Mouse (Mus musculus): ENCODE measurements around the gene Wnt1. TPM values are rescaled to one million over a fixed set of nuclear protein-coding genes. Genes with fewer than 3 reads are reported as not detected.

Wnt1 gene
- polyA plus RNA-seq, 1 experiment from 2014 or later, result not detected

GRCm38 (mm10) chr15:98793141-98793698, 3.6 kb downstream of the Wnt1 start:
- Histone ChIP-seq H3K4me1 (replicated peaks; ENCODE audit: control insufficient read depth, insufficient read depth, low read length) (peaks cover 11% of the 10 kb centered on the region), H3K4me2 (no peak overlapping the region), H3K36me3 (ENCODE audit: control insufficient read depth, insufficient read depth, low read length) (no peaks in the 10 kb centered on the region), H3K27me3 (replicated peaks; ENCODE audit: control insufficient read depth, insufficient read depth, low read length) (peaks cover 100% of the 10 kb centered on the region), H3K27ac (ENCODE audit: low read depth, low read length) (no peak overlapping the region), H3K9ac (ENCODE audit: low read depth, low read length) (no peak overlapping the region), H3K4me3 (ENCODE audit: low read depth, low read length) (no peak overlapping the region), H3K9me3 (ENCODE audit: control insufficient read depth, low read length) (no peaks in the 10 kb centered on the region)
- DNase-seq (ENCODE audit: low spot score) (no peak), ATAC-seq (replicated peaks; ENCODE audit: low FRiP score) (no peak)
- 6% methylated on average over 13 of the region's 13 CpGs for WGBS

GRCm38 (mm10) chr15:98796803-98797595, 7.3 kb downstream of the Wnt1 start:
- Histone ChIP-seq H3K4me2 (no peak overlapping the region), H3K9ac (ENCODE audit: low read depth, low read length) (no peak overlapping the region), H3K4me1 (replicated peaks; ENCODE audit: control insufficient read depth, insufficient read depth, low read length) (peaks cover 3% of the 10 kb centered on the region; the same call in 1 of the 2 replicates), H3K36me3 (ENCODE audit: control insufficient read depth, insufficient read depth, low read length) (no peaks in the 10 kb centered on the region), H3K9me3 (ENCODE audit: control insufficient read depth, low read length) (no peaks in the 10 kb centered on the region), H3K27me3 (replicated peaks; ENCODE audit: control insufficient read depth, insufficient read depth, low read length) (peaks cover 99% of the 10 kb centered on the region), H3K27ac (ENCODE audit: low read depth, low read length) (no peak overlapping the region), H3K4me3 (ENCODE audit: low read depth, low read length) (no peak overlapping the region)
- no peak for ATAC-seq (replicated peaks; ENCODE audit: low FRiP score)
- WGBS, result 12% methylated on average over 13 of the region's 13 CpGs
- no peak for DNase-seq (ENCODE audit: low spot score)

- H3K4me2 ChIP-seq, result no peak overlapping the region
- H3K9me3 ChIP-seq (ENCODE audit: control insufficient read depth, low read length), result no peaks in the 10 kb centered on the region
- no peak for DNase-seq (ENCODE audit: low spot score)
Observed at GRCm38 (mm10) chr15:98797835-98798492, 8.3 kb downstream of the Wnt1 start.

GRCm38 (mm10) chr15:98798903-98799302, 9.2 kb downstream of the Wnt1 start:
- WGBS, result 43% methylated on average over 3 of the region's 3 CpGs
- no peak overlapping the region for H3K4me3 ChIP-seq (ENCODE audit: low read depth, low read length)
- H3K27me3 ChIP-seq (replicated peaks; ENCODE audit: control insufficient read depth, insufficient read depth, low read length), result peaks cover 99% of the 10 kb centered on the region
- DNase-seq (ENCODE audit: low spot score) (no peak), ATAC-seq (replicated peaks; ENCODE audit: low FRiP score) (no peak)
- no peak overlapping the region for H3K4me2 ChIP-seq
- H3K36me3 ChIP-seq (ENCODE audit: control insufficient read depth, insufficient read depth, low read length), result no peaks in the 10 kb centered on the region
- H3K27ac ChIP-seq (ENCODE audit: low read depth, low read length), result no peak overlapping the region
- no peak overlapping the region for H3K9ac ChIP-seq (ENCODE audit: low read depth, low read length)
- H3K4me1 ChIP-seq (replicated peaks; ENCODE audit: control insufficient read depth, insufficient read depth, low read length), result peaks cover 6% of the 10 kb centered on the region; the same call in 1 of the 2 replicates
- no peaks in the 10 kb centered on the region for H3K9me3 ChIP-seq (ENCODE audit: control insufficient read depth, low read length)

More at GRCm38 (mm10) chr15:98797835-98798492, 8.3 kb downstream of the Wnt1 start:
- 5% methylated on average over 27 of the region's 28 CpGs for WGBS
- Histone ChIP-seq H3K27ac (ENCODE audit: low read depth, low read length) (no peak overlapping the region), H3K27me3 (replicated peaks; ENCODE audit: control insufficient read depth, insufficient read depth, low read length) (peaks cover 99% of the 10 kb centered on the region), H3K36me3 (ENCODE audit: control insufficient read depth, insufficient read depth, low read length) (no peaks in the 10 kb centered on the region), H3K4me3 (ENCODE audit: low read depth, low read length) (no peak overlapping the region), H3K4me1 (replicated peaks; ENCODE audit: control insufficient read depth, insufficient read depth, low read length) (peaks cover under 1% of the 10 kb centered on the region; the same call in 1 of the 2 replicates), H3K9ac (ENCODE audit: low read depth, low read length) (no peak overlapping the region)
- ATAC-seq (replicated peaks; ENCODE audit: low FRiP score), result no peak

GRCm38 (mm10) chr15:98799396-98799795, 9.7 kb downstream of the Wnt1 start:
- peak; percentile 73 for DNase-seq (ENCODE audit: low spot score)
- ATAC-seq (replicated peaks; ENCODE audit: low FRiP score), result no peak
- H3K4me1 ChIP-seq (replicated peaks; ENCODE audit: control insufficient read depth, insufficient read depth, low read length), result peaks cover 7% of the 10 kb centered on the region; the same call in 1 of the 2 replicates
- no peak overlapping the region for H3K4me2 ChIP-seq
- WGBS, result 11% methylated on average over 12 of the region's 12 CpGs
- H3K27me3 ChIP-seq (replicated peaks; ENCODE audit: control insufficient read depth, insufficient read depth, low read length), result peaks cover 99% of the 10 kb centered on the region
- H3K4me3 ChIP-seq (ENCODE audit: low read depth, low read length), result no peak overlapping the region
- no peaks in the 10 kb centered on the region for H3K36me3 ChIP-seq (ENCODE audit: control insufficient read depth, insufficient read depth, low read length)
- H3K9ac ChIP-seq (ENCODE audit: low read depth, low read length), result no peak overlapping the region
- H3K9me3 ChIP-seq (ENCODE audit: control insufficient read depth, low read length), result no peaks in the 10 kb centered on the region
- H3K27ac ChIP-seq (ENCODE audit: low read depth, low read length), result no peak overlapping the region

GRCm38 (mm10) chr15:98802926-98803325, 13.3 kb downstream of the Wnt1 start:
- Histone ChIP-seq H3K27ac (ENCODE audit: low read depth, low read length) (no peak overlapping the region), H3K4me3 (ENCODE audit: low read depth, low read length) (no peak overlapping the region), H3K9me3 (ENCODE audit: control insufficient read depth, low read length) (no peaks in the 10 kb centered on the region), H3K4me2 (no peak overlapping the region), H3K36me3 (ENCODE audit: control insufficient read depth, insufficient read depth, low read length) (no peaks in the 10 kb centered on the region), H3K9ac (ENCODE audit: low read depth, low read length) (no peak overlapping the region), H3K4me1 (replicated peaks; ENCODE audit: control insufficient read depth, insufficient read depth, low read length) (peaks cover 32% of the 10 kb centered on the region), H3K27me3 (replicated peaks; ENCODE audit: control insufficient read depth, insufficient read depth, low read length) (peaks cover 99% of the 10 kb centered on the region)
- 2% methylated on average over 8 of the region's 8 CpGs for WGBS
- ATAC-seq (replicated peaks; ENCODE audit: low FRiP score), result no peak
- no peak for DNase-seq (ENCODE audit: low spot score)

- peak overlapping the region; percentile 14; the same call in 1 of the 2 replicates for H3K4me3 ChIP-seq (ENCODE audit: low read depth, low read length)
- H3K27ac ChIP-seq (ENCODE audit: low read depth, low read length), result no peak overlapping the region
- H3K4me1 ChIP-seq (replicated peaks; ENCODE audit: control insufficient read depth, insufficient read depth, low read length), result peaks cover 39% of the 10 kb centered on the region
Observed at GRCm38 (mm10) chr15:98804054-98804453, 14.4 kb downstream of the Wnt1 start.

GRCm38 (mm10) chr15:98805324-98806040, 15.8 kb downstream of the Wnt1 start:
- peak overlapping the region; percentile 72 for H3K4me2 ChIP-seq
- peaks cover 97% of the 10 kb centered on the region for H3K27me3 ChIP-seq (replicated peaks; ENCODE audit: control insufficient read depth, insufficient read depth, low read length)
- no peaks in the 10 kb centered on the region for H3K36me3 ChIP-seq (ENCODE audit: control insufficient read depth, insufficient read depth, low read length)
- H3K4me1 ChIP-seq (replicated peaks; ENCODE audit: control insufficient read depth, insufficient read depth, low read length), result peaks cover 39% of the 10 kb centered on the region
- no peaks in the 10 kb centered on the region for H3K9me3 ChIP-seq (ENCODE audit: control insufficient read depth, low read length)
- ATAC-seq (replicated peaks; ENCODE audit: low FRiP score) (no peak), DNase-seq (ENCODE audit: low spot score) (peak; percentile 60)
- no peak overlapping the region for H3K9ac ChIP-seq (ENCODE audit: low read depth, low read length)
- WGBS, result 1% methylated on average over 64 of the region's 64 CpGs
- H3K4me3 ChIP-seq (ENCODE audit: low read depth, low read length), result peak overlapping the region; percentile 49
- no peak overlapping the region for H3K27ac ChIP-seq (ENCODE audit: low read depth, low read length)

More at GRCm38 (mm10) chr15:98804054-98804453, 14.4 kb downstream of the Wnt1 start:
- Histone ChIP-seq H3K9ac (ENCODE audit: low read depth, low read length) (no peak overlapping the region), H3K36me3 (ENCODE audit: control insufficient read depth, insufficient read depth, low read length) (no peaks in the 10 kb centered on the region), H3K4me2 (peak overlapping the region; percentile 45), H3K27me3 (replicated peaks; ENCODE audit: control insufficient read depth, insufficient read depth, low read length) (peaks cover 99% of the 10 kb centered on the region), H3K9me3 (ENCODE audit: control insufficient read depth, low read length) (no peaks in the 10 kb centered on the region)
- DNase-seq (ENCODE audit: low spot score) (peak; percentile 85), ATAC-seq (replicated peaks; ENCODE audit: low FRiP score) (peak; percentile 29; the same call in 1 of the 2 replicates)
- under 1% methylated on average over 32 of the region's 32 CpGs for WGBS

Measured in liver, embryonic 11.5 days (tissue).